Mouse (Mus musculus) neural tube, embryonic 12.5 days (tissue): Measurements from ENCODE around the gene Gm11114. TPM values are rescaled to one million over a fixed set of nuclear protein-coding genes. Genes with fewer than 3 reads are reported as not detected.

Experiments used
- ATAC-seq: fragments of 200-750 bp; cut with Nextera tagmentation; 2 replicates; pipeline ENCODE4 v1.8.0; 2017; ENCODE audit warnings: low read depth, mild to moderate bottlenecking, moderate TSS enrichment, moderate library complexity; ENCODE audit not compliant: low FRiP score
- H3K27ac ChIP-seq: fragments of 300-500 bp; sonication (generic); 2 replicates; pipeline ENCODE4 v1.5.1; 2016
- H3K27me3 ChIP-seq: fragments of 300-500 bp; sonication (generic); replicated peaks from 2 replicates; pipeline ENCODE4 v1.6.1; 2016; ENCODE audit warnings: mild to moderate bottlenecking
- H3K36me3 ChIP-seq: fragments of 300-500 bp; sonication (generic); 2 replicates; pipeline ENCODE4 v1.6.1; 2016; ENCODE audit warnings: mild to moderate bottlenecking
- H3K4me1 ChIP-seq: fragments of 300-500 bp; sonication (generic); 2 replicates; pipeline ENCODE4 v1.6.1; 2016
- H3K4me2 ChIP-seq: fragments of 300-500 bp; sonication (generic); replicated peaks from 2 replicates; pipeline ENCODE4 v1.6.1; 2016; ENCODE audit warnings: mild to moderate bottlenecking
- H3K4me3 ChIP-seq: fragments of 300-500 bp; sonication (generic); 2 replicates; pipeline ENCODE4 v1.5.1; 2016
- H3K9ac ChIP-seq: fragments of 300-500 bp; sonication (generic); 2 replicates; pipeline ENCODE4 v1.6.1; 2016; ENCODE audit warnings: mild to moderate bottlenecking
- H3K9me3 ChIP-seq: fragments of 300-500 bp; sonication (generic); 2 replicates; pipeline ENCODE4 v1.6.1; 2016; ENCODE audit warnings: mild to moderate bottlenecking
- WGBS: fragments of 180-500 bp; shearing (Covaris S2); methylation state at CpG from one replicate; pipeline ENCODE4 v1.1.7; 2016; 5-methylcytosine and 5-hydroxymethylcytosine counted together
- polyA plus RNA-seq: library from polyadenylated mRNA; unstranded; fragments of >200 nt; fragmentation: Nextera tagmentation; extraction: Ambion mirVana; gene quantifications from 2 replicates; pipeline ENCODE4 v1.2.1, GENCODE M21; 2016

Gm11114 gene
- not detected in 2 replicates for polyA plus RNA-seq

DNA sequence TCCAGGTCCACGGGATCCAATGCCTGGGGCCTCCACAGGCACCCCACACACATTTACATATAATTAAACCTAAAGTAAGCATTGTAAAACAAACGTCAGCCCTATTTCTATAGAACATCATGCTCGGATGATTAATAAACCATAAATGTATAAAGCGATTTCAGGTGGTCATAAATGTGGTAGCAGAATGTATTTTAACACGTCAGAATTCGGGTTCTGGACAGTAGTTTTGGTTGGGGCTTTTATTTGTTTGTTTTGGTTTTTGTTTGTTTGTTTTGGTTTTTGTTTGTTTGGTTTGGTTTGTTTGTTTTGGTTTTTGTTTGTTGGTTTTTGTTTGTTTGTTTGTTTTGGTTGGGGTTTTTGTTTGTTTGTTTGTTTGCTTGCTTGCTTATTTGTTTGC lies at the start of gene Gm11114:
Gm11114 (plus strand) TSS at position 301 of the 400 bp plus-strand sequence.
- Histone ChIP-seq H3K4me2 (no peak within 1 kb of the TSS), H3K4me3 (no peak within 1 kb of the TSS), H3K36me3 (no peaks in the 10 kb centered on the region), H3K9me3 (no peaks in the 10 kb centered on the region), H3K27ac (no peak within 1 kb of the TSS), H3K4me1 (no peaks in the 10 kb centered on the region), H3K27me3 (no peaks in the 10 kb centered on the region), H3K9ac (no peak within 1 kb of the TSS)
- ATAC-seq = no peak
- 85% methylated on average over 6 of the region's 6 CpGs for WGBS

DNA sequence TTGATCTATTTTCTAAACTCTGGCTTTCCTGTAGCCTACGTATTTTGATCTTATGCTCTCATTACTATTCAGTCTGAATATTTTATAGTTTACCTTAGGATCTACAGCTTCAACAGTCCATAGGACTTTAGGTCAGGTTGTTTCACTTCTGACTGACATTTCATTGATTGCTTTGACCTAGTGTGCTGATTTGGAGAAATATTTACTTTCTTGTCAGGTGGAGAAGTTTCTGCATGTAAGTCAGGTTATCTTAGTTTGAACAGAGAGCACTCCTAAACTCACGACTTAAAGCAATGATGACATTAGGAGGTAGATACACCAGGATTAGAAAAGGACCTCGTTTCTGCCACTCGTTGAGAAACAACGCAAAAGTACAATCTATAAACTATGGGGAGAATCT lies 45.7 kb upstream of the Gm11114 start:
- no peaks in the 10 kb centered on the region for H3K9me3 ChIP-seq
- H3K4me2 ChIP-seq = no peak overlapping the region
- no peaks in the 10 kb centered on the region for H3K36me3 ChIP-seq
- ATAC-seq = no peak
- H3K4me1 ChIP-seq = no peaks in the 10 kb centered on the region
- no peak overlapping the region for H3K27ac ChIP-seq
- no peak overlapping the region for H3K9ac ChIP-seq
- no peak overlapping the region for H3K4me3 ChIP-seq
- 90% methylated on average over 5 of the region's 5 CpGs for WGBS
- H3K27me3 ChIP-seq = no peaks in the 10 kb centered on the region

DNA sequence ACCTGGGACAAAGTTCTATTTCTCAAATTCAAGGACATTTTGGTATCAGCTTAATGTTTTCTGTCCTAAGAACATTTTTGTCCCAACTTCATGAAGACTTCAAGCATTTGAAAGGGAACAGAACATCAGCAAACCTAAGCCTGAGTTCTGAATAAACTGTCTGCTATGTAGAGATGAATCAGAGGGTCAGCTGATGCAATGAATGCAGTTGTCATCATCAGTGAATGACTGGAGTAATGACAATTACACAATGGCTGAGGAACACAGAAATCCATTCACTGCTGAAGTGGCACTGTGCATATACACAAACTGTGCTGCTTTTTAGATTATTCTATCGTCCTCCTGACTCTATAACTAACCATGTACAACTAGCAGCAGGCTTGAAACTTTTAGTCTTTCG lies 38.5 kb upstream of the Gm11114 start:
- Histone ChIP-seq H3K4me2 (no peak overlapping the region), H3K27me3 (no peaks in the 10 kb centered on the region), H3K36me3 (no peaks in the 10 kb centered on the region), H3K9ac (no peak overlapping the region), H3K27ac (no peak overlapping the region), H3K4me3 (no peak overlapping the region), H3K4me1 (no peaks in the 10 kb centered on the region), H3K9me3 (no peaks in the 10 kb centered on the region)
- WGBS = 85% methylated on average over 2 of the region's 2 CpGs
- ATAC-seq = no peak

DNA sequence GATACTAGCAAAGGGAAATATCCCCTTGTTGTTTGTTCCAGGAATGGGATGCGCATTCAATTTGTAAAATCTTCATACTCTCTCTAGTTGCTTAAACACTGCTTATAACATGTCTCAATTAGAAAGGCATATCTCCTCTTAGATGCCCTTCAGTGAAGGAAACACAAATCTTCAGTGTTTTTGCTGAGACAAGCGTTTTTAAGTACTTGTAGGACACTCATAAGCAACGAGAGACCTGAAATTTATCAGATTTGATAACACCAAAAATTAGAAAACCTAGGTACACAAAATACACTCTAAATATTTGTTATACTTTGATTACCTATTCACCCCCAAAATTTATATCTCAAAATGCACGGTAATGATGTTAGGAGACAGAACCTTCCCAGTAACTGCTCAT lies 9.7 kb upstream of the Gm11114 start:
- Histone ChIP-seq H3K27ac (no peak overlapping the region), H3K4me2 (no peak overlapping the region), H3K4me3 (no peak overlapping the region), H3K9me3 (no peaks in the 10 kb centered on the region), H3K4me1 (no peaks in the 10 kb centered on the region), H3K9ac (no peak overlapping the region), H3K27me3 (no peaks in the 10 kb centered on the region), H3K36me3 (no peaks in the 10 kb centered on the region)
- 84% methylated on average over 4 of the region's 4 CpGs for WGBS
- ATAC-seq = no peak

DNA sequence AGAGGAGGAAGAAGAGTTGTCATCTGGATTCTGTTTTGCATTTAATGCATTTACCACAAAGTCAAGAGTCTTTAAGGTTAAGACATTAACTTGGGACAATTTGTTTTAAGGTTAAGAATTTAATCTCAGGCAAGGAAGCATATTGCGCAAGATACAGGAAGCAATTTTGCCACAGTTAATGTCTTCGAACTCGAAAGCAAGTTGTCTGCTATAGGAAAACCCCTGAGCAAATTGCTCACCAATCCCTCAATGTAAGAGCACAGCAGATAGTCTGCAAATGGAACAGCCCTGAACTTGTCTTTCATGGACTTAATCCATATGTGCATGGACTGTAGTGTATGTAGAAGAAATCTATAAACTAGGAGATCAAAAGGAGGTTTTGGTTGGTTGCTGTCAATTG lies 9.2 kb upstream of the Gm11114 start:
- Histone ChIP-seq H3K36me3 (no peaks in the 10 kb centered on the region), H3K4me2 (no peak overlapping the region), H3K9me3 (no peaks in the 10 kb centered on the region), H3K4me3 (no peak overlapping the region), H3K27me3 (no peaks in the 10 kb centered on the region), H3K27ac (no peak overlapping the region), H3K4me1 (no peaks in the 10 kb centered on the region), H3K9ac (no peak overlapping the region)
- 93% methylated on average over 3 of the region's 3 CpGs for WGBS
- ATAC-seq = no peak

DNA sequence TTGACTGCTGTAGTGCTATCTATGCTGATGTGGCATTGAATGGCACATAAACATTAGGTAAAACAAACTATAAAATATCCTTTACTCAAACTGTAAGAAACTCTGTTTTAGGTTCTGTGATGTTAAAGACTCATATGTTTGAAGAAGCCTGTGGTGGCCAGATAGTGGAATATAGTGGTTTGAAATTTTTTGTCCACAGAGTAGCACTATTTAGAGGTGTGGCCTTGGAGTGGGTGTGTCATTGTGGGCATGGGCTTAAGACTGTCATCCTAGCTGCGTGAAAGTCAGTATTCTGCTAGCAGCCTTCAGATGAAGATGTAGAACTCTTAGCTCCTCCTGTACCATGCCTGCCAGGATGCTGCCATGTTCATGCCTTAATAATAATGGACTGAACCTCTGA lies 3.5 kb downstream of the Gm11114 start:
- no peak overlapping the region for H3K4me3 ChIP-seq
- H3K9me3 ChIP-seq = no peaks in the 10 kb centered on the region
- no peak overlapping the region for H3K4me2 ChIP-seq
- no peaks in the 10 kb centered on the region for H3K27me3 ChIP-seq
- no peak overlapping the region for H3K27ac ChIP-seq
- H3K4me1 ChIP-seq = no peaks in the 10 kb centered on the region
- H3K9ac ChIP-seq = no peak overlapping the region
- WGBS = 56% methylated on average over 1 of the region's 1 CpGs
- no peaks in the 10 kb centered on the region for H3K36me3 ChIP-seq
- ATAC-seq = no peak

DNA sequence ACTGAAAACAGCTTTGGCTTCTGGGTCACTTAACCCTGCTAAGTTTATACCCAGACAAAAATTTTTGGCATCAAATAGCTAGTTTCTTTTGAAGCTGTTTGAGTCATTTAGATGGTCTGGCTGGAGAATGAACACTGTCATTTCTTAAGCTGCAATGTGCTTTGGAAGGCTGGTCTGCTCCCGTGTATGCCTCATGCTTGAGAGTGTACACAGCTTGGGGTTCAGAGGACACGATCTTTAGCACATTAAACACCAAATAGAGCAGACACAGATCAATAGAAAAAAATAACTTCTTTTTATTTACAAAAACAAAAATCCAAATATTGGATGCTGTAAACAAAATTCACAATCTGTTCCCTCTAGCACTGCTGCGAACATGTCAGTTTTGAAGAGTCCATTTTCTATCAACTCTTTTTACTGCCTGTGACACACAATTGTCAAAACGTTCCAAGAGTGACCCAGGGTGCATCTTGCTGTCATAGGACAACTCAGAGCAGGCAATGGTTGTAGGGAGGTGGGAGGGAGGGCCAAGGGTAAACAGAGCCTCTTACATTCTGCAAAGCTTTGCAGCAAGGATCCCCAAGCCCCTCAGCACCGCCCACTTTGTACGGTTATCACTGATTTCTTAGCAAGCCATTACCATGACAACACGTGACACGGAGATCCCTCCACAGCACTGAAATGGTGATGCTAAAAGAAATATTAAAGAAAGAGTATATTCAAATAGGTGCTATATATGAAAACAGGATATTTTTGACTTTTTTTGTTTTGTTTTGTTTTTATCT lies 7.8 kb downstream of the Gm11114 start:
- Histone ChIP-seq H3K4me3 (no peak overlapping the region), H3K9me3 (no peaks in the 10 kb centered on the region), H3K27ac (no peak overlapping the region), H3K36me3 (no peaks in the 10 kb centered on the region), H3K9ac (no peak overlapping the region), H3K27me3 (no peaks in the 10 kb centered on the region), H3K4me1 (no peaks in the 10 kb centered on the region), H3K4me2 (no peak overlapping the region)
- 63% methylated on average over 8 of the region's 8 CpGs for WGBS
- no peak for ATAC-seq

DNA sequence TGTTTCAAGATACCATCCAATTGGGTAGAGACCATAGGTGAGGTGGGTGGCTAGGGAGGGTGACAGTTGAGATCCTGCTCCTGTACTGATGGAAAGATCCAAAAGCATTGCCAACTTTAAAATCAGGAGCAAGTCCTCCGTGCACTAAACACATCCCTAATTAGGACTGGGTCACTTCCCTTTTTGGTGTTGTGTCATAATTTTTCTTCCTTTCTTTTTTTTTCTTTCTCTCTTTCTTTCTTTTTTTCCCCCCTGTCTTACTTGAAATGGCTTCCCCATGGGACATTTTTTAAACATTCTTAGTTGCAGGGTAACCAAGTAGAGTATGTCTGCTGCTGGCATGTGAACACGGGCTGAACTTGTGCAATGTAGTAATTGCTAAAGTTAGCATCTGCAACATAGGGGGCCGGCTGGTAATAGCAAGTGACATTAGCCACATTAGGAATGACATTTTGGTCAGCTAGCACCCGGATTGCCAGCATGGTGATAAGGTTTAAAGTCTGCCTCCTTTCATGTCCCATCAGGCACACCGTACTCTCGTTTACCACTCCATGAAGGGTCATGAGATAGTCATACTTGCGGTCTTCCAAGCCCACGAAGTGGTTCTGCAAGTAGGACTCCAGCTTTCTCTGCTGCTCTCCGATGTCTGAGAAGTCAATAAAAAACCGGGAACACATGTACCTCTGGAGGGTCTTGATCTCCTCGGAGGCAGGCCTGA lies 11.7 kb downstream of the Gm11114 start:
- peaks cover 13% of the 10 kb centered on the region for H3K27me3 ChIP-seq

DNA sequence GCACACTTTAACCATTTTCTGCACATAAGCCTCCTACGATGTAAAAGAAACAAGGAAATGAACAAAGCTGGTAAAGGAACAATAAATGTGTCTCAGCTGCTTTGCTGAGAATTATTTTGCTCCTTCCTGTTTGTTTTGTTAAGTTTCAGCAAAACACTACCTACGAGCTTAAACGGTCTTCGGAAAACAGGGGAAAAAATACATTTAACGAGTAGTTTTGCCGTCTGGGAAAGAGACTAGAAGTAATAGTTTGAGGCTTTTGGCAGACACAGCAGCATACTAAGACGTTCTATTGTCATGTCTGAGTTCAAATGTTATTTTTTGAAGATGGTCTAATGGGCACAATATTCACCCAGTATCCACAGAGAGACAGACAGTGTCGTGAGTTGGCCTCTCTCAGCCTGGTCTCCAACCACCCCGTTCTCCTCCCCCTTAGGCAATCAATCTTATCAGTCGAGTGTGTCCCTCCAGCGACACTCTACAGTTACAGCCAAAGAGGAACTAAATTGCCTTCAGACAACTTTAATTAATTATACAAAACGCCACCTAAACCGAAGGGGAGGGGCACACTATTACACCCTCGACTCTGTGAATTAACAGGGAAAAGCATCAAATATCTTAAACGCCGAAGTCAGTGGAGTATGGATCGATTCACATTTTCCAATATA lies 12.8 kb downstream of the Gm11114 start:
- Histone ChIP-seq H3K36me3 (no peaks in the 10 kb centered on the region), H3K9ac (no peak overlapping the region), H3K4me1 (peaks cover 8% of the 10 kb centered on the region; the same call in 1 of the 2 replicates), H3K27me3 (peaks cover 13% of the 10 kb centered on the region), H3K27ac (no peak overlapping the region), H3K4me2 (peak overlapping the region; percentile 95), H3K4me3 (peak overlapping the region; percentile 73), H3K9me3 (no peaks in the 10 kb centered on the region)
- 38% methylated on average over 17 of the region's 17 CpGs for WGBS
- no peak for ATAC-seq

More for the DNA sequence above, 11.7 kb downstream of the Gm11114 start:
- peaks cover 8% of the 10 kb centered on the region; the same call in 1 of the 2 replicates for H3K4me1 ChIP-seq
- no peaks in the 10 kb centered on the region for H3K36me3 ChIP-seq
- H3K4me3 ChIP-seq = no peak overlapping the region
- no peak overlapping the region for H3K9ac ChIP-seq
- peak overlapping the region; percentile 95 for H3K4me2 ChIP-seq
- no peak for ATAC-seq
- H3K9me3 ChIP-seq = no peaks in the 10 kb centered on the region
- WGBS = 81% methylated on average over 11 of the region's 11 CpGs
- H3K27ac ChIP-seq = no peak overlapping the region

DNA sequence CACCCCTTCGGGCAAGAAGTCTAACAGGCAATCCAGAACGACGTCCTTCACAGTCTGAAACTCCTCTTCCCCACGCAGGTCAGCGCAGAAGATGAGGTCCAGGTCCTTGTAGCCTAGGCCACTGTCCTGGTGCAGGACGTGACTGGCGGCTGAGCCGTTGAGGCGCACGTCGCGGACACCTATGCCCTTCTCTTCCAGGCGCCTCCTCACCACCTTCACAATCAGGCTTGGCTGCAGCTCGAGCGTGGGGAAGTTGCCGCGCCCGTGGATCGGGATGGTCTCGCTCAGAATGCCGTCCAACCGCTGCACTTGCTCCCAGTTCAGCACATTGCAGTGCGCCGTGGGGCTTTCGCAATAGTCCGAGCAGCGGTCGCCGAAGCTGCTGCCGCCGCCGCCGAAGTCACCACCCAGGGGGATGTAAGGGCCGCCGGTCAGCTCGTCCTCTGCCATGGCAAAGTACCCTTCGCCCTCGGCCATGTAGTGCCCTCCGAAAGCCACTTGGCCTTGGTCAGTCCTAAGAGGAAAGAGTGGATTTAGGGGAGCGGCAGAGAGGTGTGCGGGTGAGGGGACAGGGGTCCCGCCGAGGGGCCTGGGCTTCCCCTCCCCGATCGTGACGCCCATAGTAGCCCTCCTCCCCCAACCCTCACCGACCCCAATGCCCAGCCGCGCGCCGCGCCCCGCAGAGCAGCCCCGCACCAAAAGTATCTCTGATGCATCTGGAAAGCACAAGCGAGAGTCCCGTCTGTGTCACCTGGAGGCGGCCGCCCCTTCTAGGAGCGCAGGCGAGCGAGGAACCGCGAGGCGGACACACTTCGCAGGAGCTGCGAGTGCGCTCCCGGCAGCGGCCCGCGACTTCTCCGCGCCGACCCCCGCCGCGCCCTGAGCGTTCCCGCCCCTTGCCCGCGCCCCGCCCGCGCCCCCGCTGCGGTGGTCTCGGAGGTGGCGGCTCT lies 14.0 kb downstream of the Gm11114 start:
- peak; percentile 51 for ATAC-seq
- peaks cover 13% of the 10 kb centered on the region for H3K27me3 ChIP-seq
- no peak overlapping the region for H3K27ac ChIP-seq
- under 1% methylated on average over 88 of the region's 88 CpGs for WGBS
- no peaks in the 10 kb centered on the region for H3K36me3 ChIP-seq
- peak overlapping the region; percentile 73 for H3K4me3 ChIP-seq
- peak overlapping the region; percentile 57 for H3K9ac ChIP-seq
- H3K4me1 ChIP-seq = peaks cover 8% of the 10 kb centered on the region; the same call in 1 of the 2 replicates
- H3K9me3 ChIP-seq = no peaks in the 10 kb centered on the region
- peak overlapping the region; percentile 95 for H3K4me2 ChIP-seq
